Mouse (Mus musculus) heart, adult 2 months (tissue): ENCODE results near the gene Rsph14.
A peak's percentile ranks its signal among the peaks of the same experiment; 100 is the strongest.

Source experiments
- CTCF ChIP-seq: fragments of 200-600 bp; IDR thresholded peaks from 2 replicates; pipeline ENCODE4 v1.8.1; 2022; ENCODE audit warnings: antibody characterized with exemption, mild to moderate bottlenecking, moderate library complexity
- EP300 ChIP-seq: fragments of 200-500 bp; IDR thresholded peaks from 2 replicates; pipeline ENCODE4 v1.6.1; 2011; ENCODE audit warnings: low read depth, low read length, control low read depth; ENCODE audit not compliant: insufficient read depth
- POLR2A ChIP-seq: fragments of 200-500 bp; IDR thresholded peaks from 2 replicates; pipeline ENCODE4 v1.6.1; 2011; ENCODE audit warnings: mild to moderate bottlenecking, low read depth, low read length, control low read depth; ENCODE audit not compliant: insufficient read depth

GRCm38 (mm10) chr10:74925324-74925723 is 107.1 kb downstream of the Rsph14 start:
- no peak for TF ChIP-seq POLR2A
- peak; percentile 52 for TF ChIP-seq CTCF
- TF ChIP-seq EP300: no peak
